Mouse (Mus musculus) cerebellum, postnatal 25 days (tissue): ENCODE results near the gene Map7d2.

Experiments
- DNase-seq, 2 experiments: peaks; one replicate each; pipeline ENCODE4 v3.0.0; 2021; ENCODE audit warnings: mixed read lengths in 2 of 2

Gene Map7d2

DNA sequence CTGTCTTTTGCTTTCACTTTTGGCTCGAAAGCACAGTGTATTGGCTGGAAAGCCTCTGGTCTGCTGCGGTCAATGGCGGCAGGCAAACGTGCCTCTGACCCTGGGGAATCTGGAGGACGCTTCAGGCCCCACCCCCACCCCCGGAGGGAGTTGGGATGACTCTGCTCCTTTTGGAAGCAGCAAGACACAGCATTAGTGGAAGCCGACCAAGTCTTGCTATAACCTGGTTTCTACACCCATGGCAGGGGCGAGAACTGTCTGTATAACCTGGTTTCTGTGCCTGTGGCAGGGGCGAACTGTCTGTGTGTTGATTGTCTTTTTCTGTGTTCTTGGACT, 96.3 kb downstream of the Map7d2 start:
- DNase-seq, result no peak

DNA sequence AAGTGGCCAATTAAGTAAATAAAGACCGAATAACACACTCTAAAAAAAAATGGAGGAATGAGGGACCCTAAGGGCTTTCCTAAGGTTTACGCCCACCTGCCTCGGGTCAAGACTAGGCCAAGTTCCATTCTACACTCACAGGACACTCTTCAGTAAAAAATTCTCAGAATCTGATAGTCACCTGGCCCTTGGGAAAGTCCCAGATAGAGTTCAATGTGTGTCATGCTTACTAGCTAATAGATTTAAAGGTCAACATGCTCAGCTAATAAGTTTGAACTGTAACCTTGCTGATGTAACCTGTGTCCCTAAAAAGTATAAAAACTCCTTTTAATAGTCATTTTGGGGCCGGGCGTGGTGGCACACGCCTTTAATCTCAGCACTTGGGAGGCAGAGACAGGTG, 101.2 kb downstream of the Map7d2 start:
- DNase-seq, result no peak

DNA sequence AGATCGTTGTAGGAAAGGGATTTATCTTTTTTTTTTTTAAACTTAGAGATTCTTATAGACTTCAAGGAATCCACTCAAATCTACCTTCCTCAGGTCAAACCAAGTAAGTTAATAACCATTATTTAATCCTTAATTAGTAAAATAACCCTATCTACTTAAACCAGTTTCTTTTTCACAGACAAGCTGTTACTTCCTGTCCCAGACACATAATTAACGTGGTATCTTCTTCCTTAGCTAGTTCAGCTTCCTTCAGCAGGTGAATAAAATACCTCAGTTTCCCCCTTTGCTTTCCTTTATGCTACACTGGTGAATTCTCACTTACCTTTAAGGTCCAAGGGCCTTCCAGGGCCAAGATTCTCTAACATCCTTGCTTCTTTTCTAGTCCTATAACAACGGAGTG, 107.4 kb downstream of the Map7d2 start:
- no peak for DNase-seq

DNA sequence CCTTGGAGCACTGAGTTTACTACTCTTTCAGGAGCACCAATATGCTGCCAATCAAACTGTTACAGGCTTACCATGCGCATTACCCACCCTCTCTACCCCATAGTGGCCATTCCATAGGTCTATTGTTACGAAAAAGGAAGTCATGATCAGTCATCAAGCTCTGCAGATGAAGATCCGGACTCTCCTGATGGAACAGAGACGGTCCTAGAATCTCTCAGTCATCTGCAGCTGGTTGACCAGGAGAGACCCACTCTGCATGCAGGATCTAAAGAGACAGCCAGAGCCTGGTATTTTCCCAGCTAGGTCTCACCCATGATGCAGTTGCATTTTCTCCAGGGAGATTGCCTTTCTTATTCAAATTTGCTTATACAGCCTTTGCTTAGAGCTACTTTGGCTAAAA, 108.3 kb downstream of the Map7d2 start:
- no peak for DNase-seq

DNA sequence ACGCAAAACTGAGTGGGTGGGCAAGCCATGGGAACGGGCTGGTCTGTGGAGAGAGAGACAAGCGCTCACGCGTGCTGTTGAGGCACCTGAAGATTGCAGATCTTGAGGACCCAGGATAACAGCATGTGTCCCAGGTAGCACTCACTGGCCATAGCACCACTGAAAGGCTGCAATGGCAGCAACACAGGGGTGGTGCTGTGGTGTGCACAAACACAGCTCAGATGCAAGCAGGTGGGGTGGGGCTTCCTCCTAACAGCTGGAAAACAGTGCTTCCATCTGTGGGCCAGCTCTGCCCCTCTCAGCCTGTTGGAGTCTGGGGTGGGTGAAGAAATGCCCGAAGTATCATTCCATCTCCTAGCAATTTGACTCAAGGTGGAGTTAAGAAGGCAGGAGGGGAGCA, 112.0 kb downstream of the Map7d2 start, which contains the start of gene Bclaf3:
Bclaf3 (plus strand) TSS at position 301 of the 400 bp plus-strand sequence.
- DNase-seq, result no peak

DNA sequence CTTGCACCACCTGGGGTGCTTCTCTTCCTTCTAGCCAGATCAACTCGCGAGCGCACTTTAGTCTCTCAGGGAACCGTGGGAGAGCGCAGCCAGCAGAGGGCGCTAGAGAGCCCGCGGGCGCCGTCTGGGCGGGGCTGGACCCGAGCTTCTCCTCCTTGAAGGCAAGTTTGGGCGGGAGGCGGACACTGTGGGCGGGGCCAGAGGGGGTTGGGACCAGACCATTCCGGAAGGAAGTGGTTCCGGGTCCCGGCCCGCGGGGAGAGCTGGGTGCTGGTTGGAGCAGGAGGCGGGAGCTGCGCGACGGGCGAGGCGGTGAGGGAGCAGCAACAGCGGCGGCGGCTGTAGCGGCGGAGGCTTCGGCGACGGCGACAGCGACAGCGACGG, 118.0 kb downstream of the Map7d2 start:
- DNase-seq, result peak; percentile 94 to 97

DNA sequence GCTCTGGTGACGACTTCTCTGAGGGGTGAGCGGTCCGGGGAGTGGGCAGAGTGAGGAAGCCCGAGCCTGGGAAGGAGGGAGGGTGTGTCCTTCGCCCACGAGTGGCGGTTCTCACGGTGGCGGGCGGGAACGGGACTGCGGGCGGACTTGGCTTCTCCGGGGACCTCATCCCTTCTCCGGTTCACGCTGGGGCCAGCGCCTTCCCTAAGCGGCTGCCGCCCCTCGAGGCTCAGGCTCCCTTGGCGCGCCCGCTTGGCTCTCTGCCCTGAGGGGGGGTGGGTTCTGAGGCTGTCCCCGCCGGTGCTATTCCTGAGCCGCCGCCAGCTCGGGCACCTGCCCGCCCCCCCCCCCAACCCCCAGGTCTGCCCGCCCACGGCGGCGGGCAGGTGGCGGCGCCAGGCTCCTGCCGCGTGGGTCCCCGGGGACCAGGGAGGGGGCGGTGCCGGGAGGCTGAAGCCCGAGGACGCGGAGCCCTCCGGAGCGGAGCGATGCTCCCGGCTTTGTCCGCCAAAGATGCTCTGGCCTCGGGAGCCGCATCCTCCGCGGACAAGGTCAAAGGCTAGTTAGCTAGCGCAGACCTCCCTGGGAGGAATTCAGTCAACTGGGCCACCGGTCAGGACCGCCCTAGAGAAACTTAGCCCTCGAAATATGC, 118.6 kb downstream of the Map7d2 start:
- DNase-seq, result peak in 1 of 2 experiments; percentile 60

DNA sequence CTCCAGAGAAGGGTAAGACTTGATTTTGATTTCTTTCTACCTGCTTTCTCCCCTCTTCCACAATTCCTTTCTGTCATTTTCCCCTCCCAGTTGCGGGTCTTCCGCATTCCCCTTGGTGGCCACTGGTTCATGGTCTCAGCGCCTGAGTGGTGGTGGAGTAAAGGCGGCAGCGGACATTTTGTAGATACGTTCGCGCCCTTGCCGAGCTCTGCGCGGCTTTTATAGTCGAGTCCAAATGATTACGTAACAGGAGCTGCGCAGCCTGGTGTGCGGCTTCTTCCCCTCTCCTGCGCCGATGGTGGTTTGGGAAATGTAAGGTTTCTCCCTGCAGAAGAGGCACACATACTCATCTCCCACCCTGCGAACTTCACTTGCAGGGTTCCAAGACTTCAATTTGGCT, 127.6 kb downstream of the Map7d2 start:
- DNase-seq, result no peak

DNA sequence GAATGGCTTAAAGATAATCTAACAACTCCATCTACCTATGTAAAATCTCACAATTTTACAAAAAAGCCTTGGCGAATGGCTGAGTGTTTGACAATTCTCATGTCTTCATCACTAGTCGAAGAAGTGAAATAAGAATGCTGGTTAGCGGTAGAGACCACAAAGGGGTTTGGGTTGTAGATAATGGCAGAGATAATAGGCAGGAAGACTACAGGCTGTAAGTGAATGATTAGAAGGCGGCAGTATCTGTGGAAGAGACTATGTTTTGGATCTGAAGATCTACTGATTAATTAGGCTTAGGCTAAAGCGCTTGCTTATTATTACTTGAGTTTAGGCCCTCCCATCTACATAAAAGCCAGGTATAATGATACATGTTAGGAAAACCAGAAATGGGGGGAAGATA, 132.7 kb downstream of the Map7d2 start:
- DNase-seq, result no peak
